Mouse (Mus musculus) limb, embryonic 11.5 days (tissue): ENCODE measurements around the gene Spdl1. TPM values are rescaled to one million over a fixed set of nuclear protein-coding genes. Genes with fewer than 3 reads are reported as not detected.

Experiments used
- ATAC-seq: fragments of 200-750 bp; cut with Nextera tagmentation; 2 replicates; pipeline ENCODE4 v1.8.0; 2017; ENCODE audit warnings: low read depth; ENCODE audit not compliant: insufficient number of reproducible peaks, low FRiP score, low TSS enrichment
- DNase-seq: peaks from one replicate; pipeline ENCODE4 v3.0.0-alpha.2; 2015; ENCODE audit warnings: low spot score
- H3K27ac ChIP-seq: fragments of 300-500 bp; sonication (generic); replicated peaks from 2 replicates; pipeline ENCODE4 v1.5.1; 2014; ENCODE audit warnings: low read depth, mild to moderate bottlenecking, low read length
- H3K27me3 ChIP-seq: fragments of 300-500 bp; sonication (generic); 2 replicates; pipeline ENCODE4 v1.6.1; 2014; ENCODE audit warnings: mild to moderate bottlenecking, low read length, mixed read lengths; ENCODE audit not compliant: control insufficient read depth, insufficient read depth
- H3K36me3 ChIP-seq: fragments of 300-500 bp; sonication (generic); 2 replicates; pipeline ENCODE4 v1.6.1; 2014; ENCODE audit warnings: mild to moderate bottlenecking, low read length, moderate library complexity, mixed read lengths; ENCODE audit not compliant: control insufficient read depth, insufficient read depth
- H3K4me1 ChIP-seq: fragments of 300-500 bp; sonication (generic); 2 replicates; pipeline ENCODE4 v1.6.1; 2014; ENCODE audit warnings: low read length, mixed read lengths; ENCODE audit not compliant: control insufficient read depth, insufficient read depth
- H3K4me2 ChIP-seq: fragments of 300-500 bp; sonication (generic); 2 replicates; pipeline ENCODE4 v1.6.1; 2014; ENCODE audit warnings: low read depth, mild to moderate bottlenecking, moderate library complexity; ENCODE audit not compliant: severe bottlenecking
- H3K4me3 ChIP-seq: fragments of 300-500 bp; sonication (generic); 2 replicates; pipeline ENCODE4 v1.5.1; 2014; ENCODE audit warnings: low read depth, low read length
- H3K9ac ChIP-seq: fragments of 300-500 bp; sonication (generic); 2 replicates; pipeline ENCODE4 v1.6.1; 2014; ENCODE audit warnings: mild to moderate bottlenecking, low read length
- H3K9me3 ChIP-seq: fragments of 300-500 bp; sonication (generic); 2 replicates; pipeline ENCODE4 v1.6.1; 2016; ENCODE audit warnings: low read length; ENCODE audit not compliant: control insufficient read depth
- WGBS: fragments of 180-500 bp; shearing (Covaris S2); extraction: QIAGEN DNeasy Blood & Tissue Kit; methylation state at CpG from one replicate; pipeline ENCODE4 v1.1.7; 2014; 5-methylcytosine and 5-hydroxymethylcytosine counted together
- polyA plus RNA-seq: library from polyadenylated mRNA; unstranded; fragments of >200 nt; fragmentation: Nextera tagmentation; extraction: Ambion mirVana; gene quantifications from 2 replicates; pipeline ENCODE4 v1.2.1, GENCODE M21; 2014

The Spdl1 gene
- polyA plus RNA-seq, 1 experiment from 2014 or later, result 34.0 TPM

DNA sequence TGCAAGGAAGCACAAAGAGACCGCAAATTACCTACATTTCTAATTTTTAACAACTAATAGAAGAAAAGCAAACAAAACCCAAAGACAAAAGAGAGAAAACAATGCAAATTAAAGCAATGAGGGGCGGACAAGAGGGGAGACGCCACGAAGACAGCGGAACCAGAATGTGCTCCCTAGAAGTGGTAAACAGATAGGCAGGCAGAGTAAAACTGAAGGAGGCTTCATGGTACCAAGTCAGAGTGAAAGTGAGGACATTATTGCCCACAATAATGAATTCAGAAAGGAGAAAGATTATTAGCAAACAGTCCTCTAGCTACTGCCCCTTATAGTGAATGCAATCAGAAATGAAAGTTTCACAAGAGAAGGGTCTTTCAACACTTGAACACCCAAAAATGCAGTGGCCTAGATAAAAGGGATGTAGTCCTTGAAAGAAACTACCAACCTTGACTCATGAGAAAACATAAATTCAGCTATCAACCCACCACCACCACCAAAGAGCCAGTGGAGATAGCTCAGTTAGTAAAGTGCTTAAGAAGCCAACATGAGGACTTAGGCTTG lies 70.8 kb downstream of the Spdl1 start:
- no peak overlapping the region for H3K9ac ChIP-seq
- ATAC-seq (no peak), DNase-seq (no peak)
- no peaks in the 10 kb centered on the region for H3K4me1 ChIP-seq
- no peak overlapping the region for H3K27ac ChIP-seq
- H3K27me3 ChIP-seq, result no peaks in the 10 kb centered on the region
- H3K4me2 ChIP-seq, result no peak overlapping the region
- 93% methylated on average over 5 of the region's 5 CpGs for WGBS
- no peaks in the 10 kb centered on the region for H3K36me3 ChIP-seq
- H3K9me3 ChIP-seq, result peaks cover 2% of the 10 kb centered on the region; the same call in 1 of the 2 replicates
- H3K4me3 ChIP-seq, result no peak overlapping the region

DNA sequence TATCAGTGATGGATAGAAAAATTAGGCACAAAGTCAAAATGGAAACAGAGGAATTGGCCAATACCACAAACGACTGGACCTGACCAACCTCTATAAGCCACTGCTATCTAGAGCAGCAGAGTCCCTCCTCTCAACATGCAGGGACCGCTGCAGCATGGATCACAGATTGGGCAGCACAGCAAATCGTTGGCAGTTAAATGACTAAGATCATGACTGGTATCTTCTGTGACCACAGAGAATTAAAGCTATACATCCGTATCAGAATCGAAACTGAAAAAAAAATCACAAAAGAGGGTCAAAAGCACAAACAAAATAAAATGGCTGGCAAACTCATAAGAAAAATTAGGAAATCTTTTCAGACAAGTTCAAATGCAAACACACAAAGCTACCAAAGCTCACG lies 71.3 kb downstream of the Spdl1 start:
- ATAC-seq (no peak), DNase-seq (no peak)
- H3K4me3 ChIP-seq, result no peak overlapping the region
- H3K4me1 ChIP-seq, result no peaks in the 10 kb centered on the region
- H3K9ac ChIP-seq, result no peak overlapping the region
- H3K4me2 ChIP-seq, result no peak overlapping the region
- WGBS, result 93% methylated on average over 6 of the region's 6 CpGs
- no peak overlapping the region for H3K27ac ChIP-seq
- no peaks in the 10 kb centered on the region for H3K36me3 ChIP-seq
- H3K9me3 ChIP-seq, result peaks cover 2% of the 10 kb centered on the region; the same call in 1 of the 2 replicates
- no peaks in the 10 kb centered on the region for H3K27me3 ChIP-seq

DNA sequence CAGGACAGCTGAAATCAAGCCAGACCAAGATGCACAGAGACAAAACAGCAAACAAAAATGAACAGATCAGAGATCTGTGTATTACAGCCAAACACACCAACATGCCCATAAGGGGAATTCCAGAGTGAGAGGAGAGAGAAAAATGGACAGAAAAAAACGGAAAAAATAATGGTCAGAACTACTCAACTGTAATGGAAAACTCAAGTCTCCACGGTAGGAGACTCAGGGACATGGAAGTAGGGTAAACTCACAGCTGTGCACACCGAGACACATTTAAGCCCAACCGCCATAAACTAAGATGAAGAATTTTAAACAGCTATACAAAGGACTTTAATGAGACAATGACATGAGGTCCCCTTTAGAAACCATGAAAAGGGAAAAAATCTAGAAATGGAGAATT lies 73.9 kb downstream of the Spdl1 start:
- DNase-seq (no peak), ATAC-seq (no peak)
- Histone ChIP-seq H3K9me3 (no peaks in the 10 kb centered on the region), H3K4me2 (no peak overlapping the region), H3K9ac (no peak overlapping the region), H3K4me3 (no peak overlapping the region), H3K36me3 (no peaks in the 10 kb centered on the region), H3K27ac (no peak overlapping the region), H3K27me3 (no peaks in the 10 kb centered on the region), H3K4me1 (no peaks in the 10 kb centered on the region)
- WGBS, result 81% methylated on average over 4 of the region's 4 CpGs

Other genes starting within 250 kb of the Spdl1 start
- gene Dock2, start 49.7 kb downstream of the Spdl1 start, polyA plus RNA-seq, result 0.25 and 0.41 TPM in 2 replicates